Mouse (Mus musculus) MEL (cell line): ENCODE measurements around the gene Mid1.
"Not testable (repeated sequence)": the region's sequence is repeated elsewhere in the genome, so short reads cannot be mapped to it uniquely, and the experiment has no call there.

Source experiments
- CHD2 ChIP-seq: IDR thresholded peaks from 2 replicates; pipeline ENCODE4 v1.6.1; 2011; ENCODE audit warnings: low read length, improper control_type of control experiment
- CTCF ChIP-seq, 3 experiments: IDR thresholded peaks in 2 of 3; conservative IDR thresholded peaks in 1 of 3; 2 replicates each; pipeline ENCODE4 v1.5.1; 2011 to 2012; ENCODE audit warnings: low read length in 3 of 3, low read depth in 2 of 3, mild to moderate bottlenecking in 2 of 3, improper control_type of control experiment in 1 of 3, inconsistent platforms in 1 of 3, mixed read lengths in 1 of 3, moderate library complexity in 1 of 3; ENCODE audit not compliant: control insufficient read depth in 1 of 3, insufficient read depth in 1 of 3, poor library complexity in 1 of 3, severe bottlenecking in 1 of 3
- EP300 ChIP-seq, 2 experiments: IDR thresholded peaks; 2 replicates each; pipeline ENCODE4 v1.6.1; 2011; ENCODE audit warnings: improper control_type of control experiment in 2 of 2, low read length in 2 of 2, low read depth in 1 of 2, mild to moderate bottlenecking in 1 of 2
- ETS1 ChIP-seq: IDR thresholded peaks from 2 replicates; pipeline ENCODE4 v1.6.1; 2012; ENCODE audit warnings: low read depth, mild to moderate bottlenecking, inconsistent platforms, low read length, improper control_type of control experiment, moderate library complexity
- RAD21 ChIP-seq: IDR thresholded peaks from 2 replicates; pipeline ENCODE4 v1.6.1; 2011; ENCODE audit warnings: mild to moderate bottlenecking, low read depth, low read length, improper control_type of control experiment
- UBTF ChIP-seq: IDR thresholded peaks from 2 replicates; pipeline ENCODE4 v1.6.1; 2012; ENCODE audit warnings: low read depth, mild to moderate bottlenecking, inconsistent platforms, low read length, improper control_type of control experiment, moderate library complexity, borderline replicate concordance; ENCODE audit not compliant: insufficient read depth
- ZC3H11A ChIP-seq: IDR thresholded peaks from 2 replicates; pipeline ENCODE4 v1.6.1; 2012; ENCODE audit warnings: low read depth, mild to moderate bottlenecking, inconsistent platforms, low read length, improper control_type of control experiment
- ZKSCAN1 ChIP-seq: IDR thresholded peaks from 2 replicates; pipeline ENCODE4 v1.6.1; 2012; ENCODE audit warnings: low read depth, mild to moderate bottlenecking, inconsistent platforms, low read length, improper control_type of control experiment, moderate library complexity
- ZNF384 ChIP-seq: IDR thresholded peaks from 2 replicates; pipeline ENCODE4 v1.6.1; 2012; ENCODE audit warnings: low read depth, mild to moderate bottlenecking, inconsistent platforms, low read length, improper control_type of control experiment

GRCm38 (mm10) chrX:170008179-170008467 lies 323.1 kb downstream of the Mid1 start:
- TF ChIP-seq RAD21; ETS1; EP300 (IDR thresholded peaks at IDR 0.05; ENCODE audit: low read depth in 1 of 2, low read length in 2 of 2); ZNF384; CTCF (IDR thresholded peaks at IDR 0.05 in 2 of 3, conservative IDR thresholded peaks at IDR 0.05 in 1 of 3; ENCODE audit: control insufficient read depth in 1 of 3, insufficient read depth in 1 of 3, low read depth in 2 of 3, low read length in 3 of 3, poor library complexity in 1 of 3, severe bottlenecking in 1 of 3); UBTF; CHD2; ZKSCAN1; ZC3H11A: not testable (repeated sequence)
